Mouse (Mus musculus): ENCODE data around the gene Zkscan14. TPM values are rescaled to one million over a fixed set of nuclear protein-coding genes. Genes with fewer than 3 reads are reported as not detected.
"Not testable (repeated sequence)": the region's sequence is repeated elsewhere in the genome, so short reads cannot be mapped to it uniquely, and the experiment has no call there.

Zkscan14 gene
- polyA plus RNA-seq, 1 experiment from 2014 or later: 7.8 TPM

DNA sequence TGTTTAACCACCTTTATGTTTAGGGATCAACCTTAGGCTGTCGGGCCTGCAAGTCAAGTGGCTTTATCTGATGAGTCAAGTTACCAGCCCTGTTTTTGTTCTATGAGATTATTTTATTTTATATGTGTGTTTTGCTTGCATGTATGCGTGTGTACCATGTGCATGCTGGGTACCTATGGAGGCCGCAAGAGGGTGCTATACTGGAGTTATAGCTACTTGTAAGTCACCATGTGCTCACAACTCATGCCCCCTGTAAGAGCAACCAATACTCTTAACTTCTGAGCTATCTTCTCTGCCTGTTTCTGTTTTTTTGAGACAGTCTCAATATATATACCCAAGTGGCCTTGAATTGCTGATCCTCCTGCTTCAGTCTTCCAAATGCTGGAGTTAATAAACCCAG, 11.8 kb upstream of the Zkscan14 start:
- Histone ChIP-seq H3K27me3 (ENCODE audit: control insufficient read depth, insufficient read depth, low read length) (no peaks in the 10 kb centered on the region), H3K4me2 (ENCODE audit: low read length) (no peak overlapping the region), H3K9ac (ENCODE audit: low read length) (no peak overlapping the region), H3K36me3 (ENCODE audit: control insufficient read depth, insufficient read depth, low read length) (peaks cover 79% of the 10 kb centered on the region), H3K27ac (replicated peaks in 1 of 2; ENCODE audit: control insufficient read depth in 1 of 2, insufficient read depth in 1 of 2, low read depth in 2 of 2, low read length in 2 of 2) (no peak overlapping the region), H3K4me1 (ENCODE audit: control insufficient read depth in 2 of 2, insufficient read depth in 2 of 2, low read length in 2 of 2) (no peaks in the 10 kb centered on the region), H3K9me3 (ENCODE audit: control insufficient read depth, low read length) (no peaks in the 10 kb centered on the region), H3K4me3 (ENCODE audit: control insufficient read depth in 1 of 2, insufficient read depth in 1 of 2, low read depth in 1 of 2, low read length in 2 of 2) (no peak overlapping the region)
- WGBS: 95% methylated on average over 3 of the region's 3 CpGs
- no peak for ATAC-seq (ENCODE audit: insufficient number of reproducible peaks, insufficient read depth, low FRiP score, low read depth)

GRCm38 (mm10) chr5:145212216-145212615, 10.5 kb upstream of the Zkscan14 start:
- no peak overlapping the region for H3K9ac ChIP-seq (ENCODE audit: low read length)
- H3K4me1 ChIP-seq (ENCODE audit: control insufficient read depth in 2 of 2, insufficient read depth in 2 of 2, low read length in 2 of 2): no peaks in the 10 kb centered on the region
- ATAC-seq (ENCODE audit: insufficient number of reproducible peaks, insufficient read depth, low FRiP score, low read depth): no peak
- no peak overlapping the region for H3K4me3 ChIP-seq (ENCODE audit: control insufficient read depth in 1 of 2, insufficient read depth in 1 of 2, low read depth in 1 of 2, low read length in 2 of 2)
- no peak overlapping the region for H3K27ac ChIP-seq (replicated peaks in 1 of 2; ENCODE audit: control insufficient read depth in 1 of 2, insufficient read depth in 1 of 2, low read depth in 2 of 2, low read length in 2 of 2)
- H3K27me3 ChIP-seq (ENCODE audit: control insufficient read depth, insufficient read depth, low read length): no peaks in the 10 kb centered on the region
- WGBS: 88% methylated on average over 4 of the region's 4 CpGs
- no peak overlapping the region for H3K4me2 ChIP-seq (ENCODE audit: low read length)
- no peaks in the 10 kb centered on the region for H3K9me3 ChIP-seq (ENCODE audit: control insufficient read depth, low read length)
- H3K36me3 ChIP-seq (ENCODE audit: control insufficient read depth, insufficient read depth, low read length): peaks cover 79% of the 10 kb centered on the region

- no peak overlapping the region for H3K27ac ChIP-seq (replicated peaks in 1 of 2; ENCODE audit: control insufficient read depth in 1 of 2, insufficient read depth in 1 of 2, low read depth in 2 of 2, low read length in 2 of 2)
- no peaks in the 10 kb centered on the region for H3K4me1 ChIP-seq (ENCODE audit: control insufficient read depth in 2 of 2, insufficient read depth in 2 of 2, low read length in 2 of 2)
- H3K4me2 ChIP-seq (ENCODE audit: low read length): no peak overlapping the region
- H3K9me3 ChIP-seq (ENCODE audit: control insufficient read depth, low read length): no peaks in the 10 kb centered on the region
- no peak for ATAC-seq (ENCODE audit: insufficient number of reproducible peaks, insufficient read depth, low FRiP score, low read depth)
- no peaks in the 10 kb centered on the region for H3K27me3 ChIP-seq (ENCODE audit: control insufficient read depth, insufficient read depth, low read length)
- H3K36me3 ChIP-seq (ENCODE audit: control insufficient read depth, insufficient read depth, low read length): peaks cover 80% of the 10 kb centered on the region
- H3K4me3 ChIP-seq (ENCODE audit: control insufficient read depth in 1 of 2, insufficient read depth in 1 of 2, low read depth in 1 of 2, low read length in 2 of 2): no peak overlapping the region
- no peak overlapping the region for H3K9ac ChIP-seq (ENCODE audit: low read length)
- WGBS: 89% methylated on average over 4 of the region's 4 CpGs
These were observed 9.7 kb upstream of the Zkscan14 start for GRCm38 (mm10) chr5:145211340-145211739.

DNA sequence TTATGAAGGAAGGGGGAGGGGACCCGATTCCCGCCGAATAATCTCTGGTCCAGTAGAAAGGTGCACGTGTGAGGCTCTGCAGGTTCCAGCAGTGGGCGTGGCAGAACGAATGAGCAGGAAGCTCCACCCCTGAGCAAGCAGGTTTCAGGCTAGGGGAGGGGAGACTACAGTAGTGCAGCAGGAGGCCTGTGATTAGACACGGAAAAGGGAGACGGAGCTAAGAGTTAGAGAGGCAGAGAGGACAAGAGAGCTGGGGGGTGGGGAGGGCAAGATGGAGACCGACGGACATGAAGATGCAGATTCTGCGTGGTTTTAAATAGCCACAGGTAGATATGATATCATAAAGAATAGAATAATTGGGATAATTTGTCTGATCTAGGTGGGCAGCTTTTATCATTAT, 6.7 kb upstream of the Zkscan14 start:
- WGBS: 48% methylated on average over 11 of the region's 11 CpGs
- ATAC-seq (ENCODE audit: insufficient number of reproducible peaks, insufficient read depth, low FRiP score, low read depth); H3K9ac ChIP-seq (ENCODE audit: low read length); H3K4me3 ChIP-seq (ENCODE audit: control insufficient read depth in 1 of 2, insufficient read depth in 1 of 2, low read depth in 1 of 2, low read length in 2 of 2); H3K27me3 ChIP-seq (ENCODE audit: control insufficient read depth, insufficient read depth, low read length); H3K4me2 ChIP-seq (ENCODE audit: low read length); H3K9me3 ChIP-seq (ENCODE audit: control insufficient read depth, low read length); H3K27ac ChIP-seq (replicated peaks in 1 of 2; ENCODE audit: control insufficient read depth in 1 of 2, insufficient read depth in 1 of 2, low read depth in 2 of 2, low read length in 2 of 2): not testable (repeated sequence)
- Histone ChIP-seq H3K36me3 (ENCODE audit: control insufficient read depth, insufficient read depth, low read length) (peaks cover 57% of the 10 kb centered on the region), H3K4me1 (ENCODE audit: control insufficient read depth in 2 of 2, insufficient read depth in 2 of 2, low read length in 2 of 2) (peaks cover 4 to 10% of the 10 kb centered on the region in 2 experiments)

DNA sequence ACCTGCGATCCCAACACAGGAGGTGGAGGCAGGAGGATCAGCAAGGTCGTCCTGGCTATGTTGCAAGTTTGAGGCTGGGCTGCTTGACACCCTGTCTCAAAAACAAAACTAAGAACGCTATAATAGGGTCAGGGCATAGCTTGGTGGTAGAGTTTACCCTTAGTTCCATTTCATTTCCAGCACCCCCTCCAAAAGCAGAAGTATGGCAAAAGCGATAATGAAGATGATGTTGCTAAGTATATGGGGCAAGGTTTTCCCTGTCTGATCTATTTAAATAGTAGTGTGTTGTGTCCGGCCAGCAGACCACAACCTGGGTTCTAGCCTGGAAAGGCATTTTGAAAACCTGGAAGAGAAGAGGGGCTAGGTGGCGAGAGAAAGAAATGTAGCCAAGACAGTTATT, 6.3 kb upstream of the Zkscan14 start:
- ATAC-seq (ENCODE audit: insufficient number of reproducible peaks, insufficient read depth, low FRiP score, low read depth): no peak
- H3K27me3 ChIP-seq (ENCODE audit: control insufficient read depth, insufficient read depth, low read length): no peaks in the 10 kb centered on the region
- peaks cover 4 to 10% of the 10 kb centered on the region in 2 experiments for H3K4me1 ChIP-seq (ENCODE audit: control insufficient read depth in 2 of 2, insufficient read depth in 2 of 2, low read length in 2 of 2)
- no peak overlapping the region for H3K9ac ChIP-seq (ENCODE audit: low read length)
- H3K27ac ChIP-seq (replicated peaks in 1 of 2; ENCODE audit: control insufficient read depth in 1 of 2, insufficient read depth in 1 of 2, low read depth in 2 of 2, low read length in 2 of 2): no peak overlapping the region
- 83% methylated on average over 5 of the region's 6 CpGs for WGBS
- H3K4me2 ChIP-seq (ENCODE audit: low read length): no peak overlapping the region
- peaks cover 52% of the 10 kb centered on the region for H3K36me3 ChIP-seq (ENCODE audit: control insufficient read depth, insufficient read depth, low read length)
- H3K9me3 ChIP-seq (ENCODE audit: control insufficient read depth, low read length): no peaks in the 10 kb centered on the region
- H3K4me3 ChIP-seq (ENCODE audit: control insufficient read depth in 1 of 2, insufficient read depth in 1 of 2, low read depth in 1 of 2, low read length in 2 of 2): no peak overlapping the region

DNA sequence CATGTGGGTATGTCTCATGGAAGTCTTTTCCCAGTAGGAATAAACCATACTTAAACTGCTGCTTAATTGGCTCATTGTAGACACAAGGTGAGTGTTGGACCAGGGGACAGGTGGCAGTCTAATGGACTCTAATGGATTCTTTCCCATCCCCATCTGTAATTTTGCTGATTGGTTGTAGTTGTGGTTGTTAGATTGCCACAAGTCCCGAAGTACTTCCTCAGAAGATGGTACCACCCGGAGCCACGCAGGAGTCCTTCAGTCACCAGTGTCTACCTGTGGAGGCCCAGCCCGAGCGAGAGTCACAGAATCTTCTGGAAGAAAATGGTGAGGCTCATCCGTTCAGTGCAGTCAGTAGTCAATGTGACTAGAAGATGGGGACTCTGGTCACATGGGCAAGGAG, 5.7 kb upstream of the Zkscan14 start:
- 96% methylated on average over 6 of the region's 6 CpGs for WGBS
- Histone ChIP-seq H3K9ac (ENCODE audit: low read length) (no peak overlapping the region), H3K9me3 (ENCODE audit: control insufficient read depth, low read length) (no peaks in the 10 kb centered on the region), H3K4me2 (ENCODE audit: low read length) (no peak overlapping the region), H3K36me3 (ENCODE audit: control insufficient read depth, insufficient read depth, low read length) (peaks cover 47% of the 10 kb centered on the region), H3K27ac (replicated peaks in 1 of 2; ENCODE audit: control insufficient read depth in 1 of 2, insufficient read depth in 1 of 2, low read depth in 2 of 2, low read length in 2 of 2) (no peak overlapping the region), H3K27me3 (ENCODE audit: control insufficient read depth, insufficient read depth, low read length) (no peaks in the 10 kb centered on the region), H3K4me1 (ENCODE audit: control insufficient read depth in 2 of 2, insufficient read depth in 2 of 2, low read length in 2 of 2) (peaks cover 4 to 10% of the 10 kb centered on the region in 2 experiments), H3K4me3 (ENCODE audit: control insufficient read depth in 1 of 2, insufficient read depth in 1 of 2, low read depth in 1 of 2, low read length in 2 of 2) (no peak overlapping the region)
- no peak for ATAC-seq (ENCODE audit: insufficient number of reproducible peaks, insufficient read depth, low FRiP score, low read depth)

- peak overlapping the region; percentile 53 to 72 for H3K4me3 ChIP-seq (ENCODE audit: control insufficient read depth in 1 of 2, insufficient read depth in 1 of 2, low read depth in 1 of 2, low read length in 2 of 2)
- peaks cover 23% of the 10 kb centered on the region for H3K36me3 ChIP-seq (ENCODE audit: control insufficient read depth, insufficient read depth, low read length)
- no peaks in the 10 kb centered on the region for H3K27me3 ChIP-seq (ENCODE audit: control insufficient read depth, insufficient read depth, low read length)
- ATAC-seq (ENCODE audit: insufficient number of reproducible peaks, insufficient read depth, low FRiP score, low read depth): no peak
- H3K9ac ChIP-seq (ENCODE audit: low read length): peak overlapping the region; percentile 81
- 3% methylated on average over 9 of the region's 9 CpGs for WGBS
- H3K4me1 ChIP-seq (ENCODE audit: control insufficient read depth in 2 of 2, insufficient read depth in 2 of 2, low read length in 2 of 2): peaks cover 6 to 21% of the 10 kb centered on the region in 2 experiments
- peak overlapping the region; percentile 79 for H3K4me2 ChIP-seq (ENCODE audit: low read length)
- no peaks in the 10 kb centered on the region for H3K9me3 ChIP-seq (ENCODE audit: control insufficient read depth, low read length)
- H3K27ac ChIP-seq (replicated peaks in 1 of 2; ENCODE audit: control insufficient read depth in 1 of 2, insufficient read depth in 1 of 2, low read depth in 2 of 2, low read length in 2 of 2): peak overlapping the region; percentile 80 to 93
These were observed 3.4 kb upstream of the Zkscan14 start for GRCm38 (mm10) chr5:145205041-145205440.

DNA sequence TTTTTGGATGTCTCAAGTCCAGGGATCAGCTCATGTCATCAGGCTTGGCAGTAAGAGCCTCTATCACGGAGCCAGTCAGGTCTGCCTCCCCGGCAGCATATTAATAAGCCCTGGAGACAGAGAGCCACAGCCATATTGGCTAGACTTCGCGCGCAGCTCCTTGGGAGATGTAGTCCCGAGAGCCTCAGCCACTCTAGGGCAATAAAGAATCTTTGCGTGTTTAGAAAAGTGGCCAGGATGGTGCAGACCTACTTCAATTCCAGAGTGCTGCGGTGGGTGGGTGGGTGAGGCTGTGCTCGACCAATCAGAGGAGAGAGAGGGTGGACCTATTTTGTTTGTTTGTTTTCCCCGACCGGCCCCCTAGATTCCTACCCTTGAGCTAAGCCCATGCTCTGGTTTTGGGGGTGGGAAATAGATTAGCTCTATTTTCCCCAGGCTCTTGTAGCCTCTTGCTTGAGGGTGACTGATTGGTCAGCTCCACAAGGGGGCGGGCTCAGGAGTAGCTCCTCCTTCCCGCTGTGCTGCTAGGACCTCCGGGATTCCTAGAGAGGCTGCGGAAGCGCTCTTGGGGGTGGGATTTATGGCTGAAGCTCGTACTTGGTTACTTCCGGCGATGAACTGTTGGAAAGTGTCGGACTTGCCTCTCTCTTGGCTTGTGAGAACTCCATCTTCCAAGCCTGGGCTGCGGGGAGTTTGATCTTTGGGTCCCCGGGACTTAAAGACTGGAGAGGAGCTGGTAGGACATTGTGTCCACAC, 2.4 kb upstream of the Zkscan14 start, which contains the start of gene Zkscan5:
Gene Zkscan5 (plus strand): TSS at position 627 of the 756 bp plus-strand sequence.
- ATAC-seq (ENCODE audit: insufficient number of reproducible peaks, insufficient read depth, low FRiP score, low read depth): peak; percentile 95
- Histone ChIP-seq H3K4me3 (ENCODE audit: control insufficient read depth in 1 of 2, insufficient read depth in 1 of 2, low read depth in 1 of 2, low read length in 2 of 2) (peak within 1 kb of the TSS; percentile 72 to 97), H3K4me2 (ENCODE audit: low read length) (peak within 1 kb of the TSS; percentile 79), H3K27ac (replicated peaks in 1 of 2; ENCODE audit: control insufficient read depth in 1 of 2, insufficient read depth in 1 of 2, low read depth in 2 of 2, low read length in 2 of 2) (peak within 1 kb of the TSS; percentile 80 to 99), H3K27me3 (ENCODE audit: control insufficient read depth, insufficient read depth, low read length) (no peaks in the 10 kb centered on the region), H3K9ac (ENCODE audit: low read length) (peak within 1 kb of the TSS; percentile 81), H3K36me3 (ENCODE audit: control insufficient read depth, insufficient read depth, low read length) (peaks cover 18% of the 10 kb centered on the region), H3K4me1 (ENCODE audit: control insufficient read depth in 2 of 2, insufficient read depth in 2 of 2, low read length in 2 of 2) (peaks cover 6 to 21% of the 10 kb centered on the region in 2 experiments), H3K9me3 (ENCODE audit: control insufficient read depth, low read length) (no peaks in the 10 kb centered on the region)
- 0% methylated on average over 22 of the region's 22 CpGs for WGBS
